Mouse (Mus musculus) kidney, adult 11 months (tissue): ENCODE results near the gene Clec1b.
A peak's percentile ranks its signal among the peaks of the same experiment; 100 is the strongest.

ENCODE experiments used
- DNase-seq: peaks from one replicate; pipeline ENCODE4 v3.0.0; 2022

The Clec1b gene

DNA sequence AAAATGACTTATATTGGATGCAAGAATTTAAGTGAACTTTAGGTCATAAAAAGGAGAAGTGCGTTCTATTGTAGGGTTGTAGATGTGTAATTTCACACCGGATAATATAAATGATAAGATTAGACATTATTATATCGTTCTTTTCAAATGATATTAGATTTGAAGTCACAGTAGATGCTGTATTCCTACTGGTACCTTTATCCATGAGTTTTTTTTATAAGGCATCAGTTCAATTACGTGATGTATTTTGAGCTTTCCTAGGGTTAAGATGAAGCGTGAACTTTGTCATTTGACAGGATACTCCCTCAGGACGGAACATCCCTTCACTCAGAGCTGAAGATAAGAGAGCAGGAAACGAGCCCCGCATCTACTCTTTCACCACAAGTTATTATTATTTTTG lies at the start of gene Clec1b:
TSS of gene Clec1b (plus strand) at position 301 of the 400 bp plus-strand sequence.
- DNase-seq = no peak

GRCm38 (mm10) chr6:129349524-129350352 lies 47.4 kb upstream of the Clec1b start:
- peak; percentile 14 for DNase-seq

DNA sequence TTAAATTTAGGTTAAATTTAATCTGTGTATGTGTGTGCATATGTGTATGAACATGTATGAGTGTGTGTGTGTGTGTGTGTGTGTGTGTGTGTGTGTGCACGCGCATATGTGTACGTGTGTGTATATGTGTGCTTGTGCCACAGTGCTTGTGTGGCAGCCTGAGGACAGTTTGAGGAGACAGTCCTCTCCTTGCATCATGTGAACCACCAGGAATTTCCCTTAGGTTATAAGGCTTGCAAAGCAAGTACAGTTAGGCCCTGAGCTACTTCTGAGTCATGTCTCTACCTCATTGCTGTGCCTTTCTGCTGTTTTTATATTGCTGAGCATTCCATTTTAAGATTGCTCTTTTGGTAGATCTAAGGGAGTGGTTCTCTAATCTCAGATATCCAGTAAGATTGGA lies 46.0 kb upstream of the Clec1b start:
- no peak for DNase-seq

GRCm38 (mm10) chr6:129355774-129356173 lies 41.3 kb upstream of the Clec1b start:
- no peak for DNase-seq

- no peak for DNase-seq
Observed at GRCm38 (mm10) chr6:129356430-129356829, 40.7 kb upstream of the Clec1b start.

DNA sequence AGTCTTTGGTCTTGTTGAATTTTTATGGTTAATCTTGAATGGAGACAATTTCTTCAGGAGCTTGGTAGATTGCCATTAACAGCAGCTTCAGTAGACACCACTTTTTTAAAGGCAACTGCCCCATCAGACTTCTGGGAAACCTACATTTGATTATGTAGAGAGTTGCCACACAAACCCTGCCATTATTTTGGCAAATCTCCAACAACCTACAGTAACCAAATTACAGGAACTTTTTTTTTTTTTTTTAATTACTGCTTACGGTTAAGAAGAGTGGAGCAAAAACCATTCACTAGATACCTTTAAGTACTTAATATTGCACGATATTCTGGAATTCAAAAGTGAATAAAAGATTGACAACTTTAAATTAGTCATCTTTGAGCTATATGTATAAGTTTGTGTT lies 37.6 kb upstream of the Clec1b start:
- no peak for DNase-seq

- DNase-seq = no peak
Observed at GRCm38 (mm10) chr6:129363942-129364341, 33.2 kb upstream of the Clec1b start.

DNA sequence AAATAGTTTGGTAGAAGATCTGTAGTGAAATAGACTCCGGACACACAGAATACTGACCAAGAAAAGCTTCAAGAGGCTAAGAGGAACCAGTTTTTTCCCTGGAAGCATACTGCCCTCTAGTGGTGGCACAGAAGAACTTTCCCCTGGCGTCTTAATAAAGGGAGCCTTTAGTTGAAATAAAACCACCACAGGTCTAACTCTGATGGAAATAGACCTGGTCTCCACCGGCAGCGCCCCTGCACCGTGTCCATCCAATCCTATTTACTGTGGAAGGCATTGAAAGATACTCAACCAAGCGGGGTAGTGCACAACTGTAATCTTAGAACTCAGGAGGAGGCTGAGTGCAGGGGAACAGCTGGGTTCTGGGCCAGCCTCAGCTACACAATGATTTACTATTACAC lies 31.1 kb upstream of the Clec1b start:
- no peak for DNase-seq

DNA sequence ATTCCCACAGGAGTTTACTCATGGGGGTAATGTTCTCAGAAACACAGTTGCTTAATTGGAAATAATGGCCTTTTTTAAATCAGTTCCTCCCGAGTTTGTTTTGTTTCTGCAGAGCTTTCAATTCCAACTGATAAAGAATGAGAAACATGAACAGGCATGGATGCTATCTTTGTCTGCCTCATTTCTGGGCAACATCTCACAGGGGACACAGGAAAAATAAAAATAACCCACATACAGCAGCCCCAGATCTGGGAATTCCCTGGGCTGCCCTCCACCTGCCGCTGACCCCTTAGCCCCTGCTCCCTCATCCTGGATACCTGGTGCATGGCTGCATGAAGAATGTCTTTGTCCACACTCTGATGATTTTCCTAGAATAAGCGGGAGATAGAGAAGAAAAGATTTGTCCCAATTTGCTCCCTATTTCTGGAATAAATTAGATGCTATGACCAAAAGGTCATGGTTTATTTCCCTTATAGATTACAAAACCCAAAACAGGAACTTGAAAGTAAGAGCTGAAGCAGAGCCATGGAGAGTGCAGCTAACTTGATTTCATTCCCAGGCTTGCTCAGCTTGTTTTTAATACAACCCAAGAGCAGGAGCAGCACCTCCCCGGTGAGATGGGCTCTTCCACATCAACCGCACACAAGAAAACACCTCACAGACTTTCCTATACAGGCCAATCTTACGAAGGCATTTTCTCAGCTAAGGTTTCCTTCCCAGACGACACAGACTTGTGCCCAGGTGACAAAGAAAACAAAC lies 27.5 kb upstream of the Clec1b start:
- no peak for DNase-seq

DNA sequence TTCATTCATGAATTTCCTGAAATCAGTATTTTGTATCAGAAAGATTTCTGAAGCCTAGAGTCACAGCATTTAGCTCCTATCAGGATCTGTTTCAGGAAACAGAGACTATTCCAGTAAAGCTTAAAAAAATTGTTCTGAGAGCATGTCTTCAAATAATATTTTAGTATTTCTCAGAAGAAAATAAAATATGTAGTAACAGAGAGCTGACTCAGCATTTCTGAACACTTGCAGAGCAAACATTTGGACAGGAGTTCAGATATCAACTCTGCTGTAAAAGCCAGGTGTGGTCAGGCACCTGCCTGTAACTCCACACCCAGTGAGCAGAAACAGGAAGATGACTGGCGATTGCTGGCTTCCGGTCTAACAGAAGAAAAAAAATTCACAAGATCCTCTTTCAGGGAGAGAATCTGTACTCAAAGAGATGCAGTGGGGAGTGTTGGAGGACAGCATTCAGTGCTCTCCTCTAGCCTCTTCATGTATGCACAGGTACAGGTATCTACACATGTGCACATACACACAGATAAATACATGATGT lies 22.1 kb upstream of the Clec1b start:
- no peak for DNase-seq

DNA sequence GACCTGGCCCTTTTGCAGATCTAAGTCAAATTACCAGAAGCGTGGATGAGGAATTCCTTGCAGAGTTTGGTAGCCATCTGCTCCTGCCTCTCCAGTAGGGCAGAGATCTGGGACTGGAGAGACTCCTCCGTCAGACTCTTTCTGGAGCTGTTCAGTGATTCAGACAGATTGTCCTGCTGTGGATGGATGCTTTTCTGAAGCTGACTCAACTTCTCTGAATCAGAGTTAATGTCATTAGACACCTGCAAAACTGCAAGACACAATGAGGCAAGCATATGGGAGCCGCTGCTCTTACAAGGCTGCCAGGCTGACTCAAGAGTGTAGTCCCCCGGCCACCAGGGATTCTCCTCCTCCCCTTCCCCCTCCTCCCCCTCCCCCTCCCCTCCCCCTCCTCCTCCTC lies 16.6 kb upstream of the Clec1b start:
- DNase-seq = no peak

DNA sequence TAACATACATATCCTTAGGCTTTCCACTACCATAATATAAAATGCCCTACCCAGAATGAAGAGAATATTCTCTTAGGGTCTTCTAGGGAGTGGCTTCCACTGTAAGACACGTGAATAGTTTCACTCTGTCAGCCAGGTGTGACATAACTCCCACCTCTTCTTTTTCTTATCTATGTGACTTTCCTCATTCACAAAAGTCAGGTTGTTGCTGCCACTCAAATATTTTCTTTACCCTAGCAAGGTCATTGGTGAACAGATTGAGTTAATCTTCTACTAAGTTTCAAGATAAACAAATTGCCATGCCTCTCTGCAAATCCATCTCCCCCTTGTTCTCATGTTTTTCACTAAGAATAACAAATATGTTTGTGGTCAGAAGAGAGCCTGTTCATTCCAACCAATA lies 15.4 kb upstream of the Clec1b start:
- no peak for DNase-seq

DNA sequence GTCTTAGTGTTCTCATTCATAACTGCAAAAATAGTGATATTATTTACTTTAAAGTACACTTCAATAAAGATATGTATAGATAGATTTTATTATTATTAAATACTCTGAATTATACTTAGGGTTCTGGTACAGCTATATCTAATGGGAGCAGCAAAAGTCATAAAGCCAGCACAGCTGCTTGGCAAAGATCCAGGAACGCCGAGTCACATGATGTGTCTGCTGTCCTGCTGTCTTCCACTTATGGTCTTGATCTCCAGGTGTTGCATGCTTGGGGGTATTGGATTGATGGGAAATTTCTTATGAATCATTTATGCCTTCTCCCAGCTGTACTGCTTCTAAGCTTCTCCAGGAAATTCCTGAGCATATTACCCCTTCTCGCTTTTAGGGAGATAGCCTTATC lies 13.6 kb upstream of the Clec1b start:
- no peak for DNase-seq

GRCm38 (mm10) chr6:129385000-129385399 lies 12.1 kb upstream of the Clec1b start:
- no peak for DNase-seq

- no peak for DNase-seq
Observed at GRCm38 (mm10) chr6:129385774-129386173, 11.3 kb upstream of the Clec1b start, which contains the start of gene Clec12b. Gene Clec12b, minus strand, starts transcription at chr6:129385874.

DNA sequence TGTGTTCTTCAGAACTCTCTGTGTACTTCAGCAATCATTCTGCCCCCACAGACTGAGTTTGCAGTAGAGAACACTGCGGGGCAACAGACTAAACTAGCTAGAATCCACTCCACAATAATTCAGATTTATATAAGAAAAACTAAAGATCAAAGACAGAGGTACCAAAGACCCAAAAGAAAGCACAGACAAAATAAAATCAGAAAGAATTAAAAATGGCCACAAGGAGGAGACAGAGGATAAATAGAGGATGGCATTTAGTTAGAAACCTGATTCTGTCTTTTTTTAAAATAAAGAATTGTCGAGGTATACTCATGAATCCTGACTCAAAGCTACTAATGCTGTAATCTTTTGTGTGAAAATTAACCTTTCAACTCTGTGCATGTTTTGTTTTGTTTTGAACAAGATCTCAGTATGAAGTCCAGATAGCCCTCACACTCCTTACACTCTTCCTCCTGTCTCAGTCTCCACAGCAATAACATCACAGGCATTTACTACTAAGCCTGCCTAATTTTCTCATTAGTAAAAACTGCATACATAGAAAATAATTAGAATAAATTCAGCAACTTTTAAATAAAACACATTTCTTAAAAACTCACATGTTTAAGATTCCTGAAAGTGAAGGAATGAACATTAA lies 3.9 kb upstream of the Clec1b start:
- no peak for DNase-seq

- DNase-seq = no peak
Observed at GRCm38 (mm10) chr6:129393732-129394131, 3.4 kb upstream of the Clec1b start.

GRCm38 (mm10) chr6:129399945-129400344 lies 2.8 kb downstream of the Clec1b start:
- DNase-seq = peak; percentile 43

GRCm38 (mm10) chr6:129402404-129402803 lies 5.3 kb downstream of the Clec1b start:
- DNase-seq = no peak

- no peak for DNase-seq
Observed at GRCm38 (mm10) chr6:129403391-129403790, 6.3 kb downstream of the Clec1b start.

DNA sequence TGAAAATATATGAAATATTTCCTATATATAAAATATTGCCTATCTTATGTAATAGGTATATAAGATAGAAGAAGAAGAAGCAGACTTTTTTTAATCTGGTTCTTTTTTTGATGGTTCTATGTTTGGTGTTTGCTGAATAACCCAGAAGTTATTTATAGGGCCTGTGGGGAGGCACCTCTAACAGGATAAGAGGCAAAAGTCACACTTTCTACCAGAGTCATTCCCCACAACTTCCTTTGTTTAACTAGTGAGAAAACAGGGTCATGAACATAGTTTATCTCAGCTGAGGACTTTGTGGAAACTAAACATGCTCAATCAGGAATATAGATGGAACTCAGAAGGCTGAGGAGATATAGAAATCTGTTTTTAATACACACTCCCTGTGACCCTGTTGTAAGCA lies 8.9 kb downstream of the Clec1b start:
- no peak for DNase-seq

DNA sequence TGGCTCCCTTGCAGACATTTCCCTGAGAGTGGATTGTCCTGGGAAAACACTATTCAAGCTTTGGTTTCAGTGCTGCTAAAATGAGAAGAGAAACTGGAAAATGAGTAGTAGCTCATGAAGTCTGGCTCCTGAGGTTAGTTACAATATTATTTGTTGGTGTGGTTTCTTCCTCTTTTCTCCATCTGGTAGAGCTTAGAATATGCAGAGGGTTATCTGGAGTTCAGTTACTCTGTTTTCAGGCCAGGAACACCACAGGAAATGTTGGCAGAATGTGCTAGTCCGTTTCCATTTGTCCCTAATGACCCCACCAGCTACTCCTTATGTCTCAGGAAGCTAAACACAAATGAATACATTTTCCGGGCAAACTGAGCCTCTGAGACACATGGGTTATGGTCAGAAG lies 10.2 kb downstream of the Clec1b start:
- DNase-seq = no peak

DNA sequence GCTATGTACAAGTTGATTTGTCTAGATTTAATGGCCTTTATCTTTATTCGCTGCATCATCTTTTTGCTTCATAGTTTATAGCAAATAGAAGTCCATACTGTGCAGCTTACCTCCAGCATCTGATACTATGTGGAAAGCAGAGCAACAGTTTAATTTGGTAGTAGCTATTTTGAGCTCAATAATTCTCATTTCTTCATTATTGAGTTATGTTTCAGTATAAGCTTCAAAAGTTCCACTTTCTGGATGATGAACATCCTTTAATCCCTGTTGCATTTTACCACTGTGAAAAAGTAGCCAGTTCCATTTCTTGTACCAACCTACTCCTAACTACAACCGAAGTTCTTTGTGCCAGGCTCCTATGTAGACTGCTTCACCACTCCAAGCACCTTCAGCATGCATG lies 11.5 kb downstream of the Clec1b start, which contains the start of gene Clec9a:
TSS of gene Clec9a (plus strand) at position 301 of the 400 bp plus-strand sequence.
- no peak for DNase-seq
